Mouse (Mus musculus) erythroid progenitor cell, adult 5-6 weeks (primary cell): ENCODE measurements around the gene Pard3. TPM values are rescaled to one million over a fixed set of nuclear protein-coding genes. Genes with fewer than 3 reads are reported as not detected.

Experiments
- ATAC-seq: replicated peaks from 2 replicates; pipeline ENCODE4 v1.8.0; 2016; ENCODE audit warnings: moderate number of reproducible peaks, mild to moderate bottlenecking, moderate TSS enrichment, inconsistent platforms; ENCODE audit not compliant: poor library complexity, low FRiP score, severe bottlenecking
- total RNA-seq, 2 experiments: library from RNA; stranded (forward) in 1 of 2; stranded (reverse) in 1 of 2; fragments of 150-400 nt in 1 of 2; fragments of 186-747, 209-891 nt in 1 of 2; gene quantifications; 2 replicates each; pipeline versions ENCODE4 v1.2.3 to v1.2.4; 2015 to 2017; ENCODE audit warnings: low replicate concordance in 2 of 2

Pard3 gene
- total RNA-seq, 2 experiments from 2014 or later = 0.15 TPM; not detected in 1

- ATAC-seq = no peak
Measured at GRCm38 (mm10) chr8:127263457-127263856, 199.8 kb downstream of the Pard3 start.

- no peak for ATAC-seq
Measured at GRCm38 (mm10) chr8:127264691-127265470, 201.2 kb downstream of the Pard3 start.

GRCm38 (mm10) chr8:127266777-127267176, 203.1 kb downstream of the Pard3 start:
- no peak for ATAC-seq

GRCm38 (mm10) chr8:127268239-127269024, 204.7 kb downstream of the Pard3 start:
- no peak for ATAC-seq

GRCm38 (mm10) chr8:127269082-127269747, 205.5 kb downstream of the Pard3 start:
- no peak for ATAC-seq

- ATAC-seq = no peak
Measured at GRCm38 (mm10) chr8:127271186-127271585, 207.5 kb downstream of the Pard3 start.

GRCm38 (mm10) chr8:127280299-127280974, 216.7 kb downstream of the Pard3 start:
- ATAC-seq = no peak

- no peak for ATAC-seq
Measured at GRCm38 (mm10) chr8:127281035-127281434, 217.3 kb downstream of the Pard3 start.

- no peak for ATAC-seq
Measured at GRCm38 (mm10) chr8:127284462-127285216, 220.9 kb downstream of the Pard3 start.

- no peak for ATAC-seq
Measured at GRCm38 (mm10) chr8:127287816-127288215, 224.1 kb downstream of the Pard3 start.

GRCm38 (mm10) chr8:127292307-127292706, 228.6 kb downstream of the Pard3 start:
- ATAC-seq = no peak

- ATAC-seq = no peak
Measured at GRCm38 (mm10) chr8:127293025-127293729, 229.5 kb downstream of the Pard3 start.

- no peak for ATAC-seq
Measured at GRCm38 (mm10) chr8:127294061-127294460, 230.4 kb downstream of the Pard3 start.

- no peak for ATAC-seq
Measured at GRCm38 (mm10) chr8:127295848-127296247, 232.2 kb downstream of the Pard3 start.

GRCm38 (mm10) chr8:127300493-127300892, 236.8 kb downstream of the Pard3 start:
- no peak for ATAC-seq

- no peak for ATAC-seq
Measured at GRCm38 (mm10) chr8:127302847-127303445, 239.3 kb downstream of the Pard3 start.

- no peak for ATAC-seq
Measured at GRCm38 (mm10) chr8:127307026-127307425, 243.3 kb downstream of the Pard3 start.

- ATAC-seq = no peak
Measured at GRCm38 (mm10) chr8:127309363-127309762, 245.7 kb downstream of the Pard3 start.
